Mouse (Mus musculus) brain, adult 2 months (tissue): Measurements from ENCODE around the gene Gm16429.
"Not testable (repeated sequence)": the region's sequence is repeated elsewhere in the genome, so short reads cannot be mapped to it uniquely, and the experiment has no call there.

Experiments used
- DNase-seq: peaks from one replicate; pipeline ENCODE4 v3.0.0; 2011; ENCODE audit warnings: low read depth, low spot score

Gene Gm16429

DNA sequence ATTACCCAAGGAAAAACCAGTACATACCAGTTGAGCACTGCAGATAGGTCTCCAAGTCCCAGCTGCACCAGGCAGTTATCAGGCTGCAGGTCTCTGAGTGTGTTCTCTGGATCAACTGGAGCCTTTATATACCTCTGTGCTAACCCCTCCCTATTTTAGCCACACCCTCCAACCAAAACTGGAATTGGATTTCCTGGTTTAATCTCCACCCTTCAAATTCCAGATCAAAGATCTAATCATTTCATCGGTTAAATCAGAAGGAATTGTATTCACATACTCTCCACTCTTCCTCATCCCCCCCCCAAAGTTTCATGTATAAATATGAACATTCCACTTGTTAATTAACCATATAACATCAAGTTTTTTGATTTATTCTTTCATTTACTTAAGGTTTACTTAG, at the start of gene Gm16429:
TSS of gene Gm16429 (minus strand) at position 101 of the 400 bp plus-strand sequence.
- DNase-seq: not testable (repeated sequence)
